Mouse (Mus musculus): ENCODE measurements around the gene Tm9sf4.

Tm9sf4 gene

GRCm38 (mm10) chr2:153160133-153160532, 970 bp upstream of the Tm9sf4 start:
- DNase-seq, result no peak

- DNase-seq, result no peak
These were observed 579 bp downstream of the Tm9sf4 start for GRCm38 (mm10) chr2:153161684-153162080.

DNA sequence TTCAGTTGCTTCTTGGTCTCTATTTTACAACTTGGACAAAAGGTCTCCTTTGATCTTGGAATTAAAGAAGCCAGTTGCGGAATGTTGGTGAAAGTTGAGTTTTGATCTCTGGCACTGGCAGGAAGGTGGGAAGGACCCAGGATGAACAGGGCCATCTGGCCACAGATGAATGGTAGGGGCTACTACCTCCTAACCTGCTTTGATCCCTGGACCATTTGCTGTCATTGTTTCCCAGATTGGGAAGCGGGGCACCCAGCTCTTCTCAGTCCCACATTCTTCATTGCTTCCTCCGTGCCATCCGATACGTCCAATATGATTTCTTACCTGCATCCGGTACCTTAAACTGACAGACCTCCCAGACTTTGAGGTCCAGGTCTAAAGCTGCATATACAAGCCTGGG, 6.0 kb downstream of the Tm9sf4 start:
- no peak for DNase-seq

DNA sequence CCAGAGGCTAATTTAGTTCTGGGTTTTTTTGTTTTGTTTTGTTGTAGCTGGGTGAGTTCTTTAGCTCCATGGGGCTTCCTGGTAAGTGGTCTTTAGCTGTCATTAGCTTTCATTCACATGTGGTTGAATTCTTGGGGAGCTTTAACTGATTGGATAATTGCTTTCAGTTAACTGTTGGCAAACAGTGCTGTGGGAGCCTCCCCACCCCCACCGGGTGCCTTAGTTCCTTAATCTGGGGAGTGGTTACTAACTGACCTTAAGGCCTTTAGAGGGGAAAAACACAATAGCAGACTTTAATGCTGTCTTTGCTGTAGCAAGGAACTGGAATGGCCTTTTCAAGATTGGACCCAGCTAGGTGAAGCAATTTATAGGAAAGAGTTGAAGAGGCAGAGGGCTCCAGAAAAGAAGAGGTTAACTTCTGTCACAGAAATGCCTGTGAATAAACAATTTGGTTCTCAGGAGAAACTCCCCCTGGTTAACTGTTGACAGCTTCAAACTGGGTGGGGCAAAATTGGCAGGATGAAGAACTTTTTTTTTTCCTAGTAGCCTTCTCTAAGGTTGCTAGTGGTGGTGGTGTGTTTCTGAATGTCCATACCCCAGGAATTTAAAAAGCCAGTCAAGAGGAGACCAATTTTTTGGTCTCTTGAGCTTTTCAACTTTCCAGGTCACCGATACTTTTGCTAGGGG, 7.2 kb downstream of the Tm9sf4 start:
- DNase-seq, result no peak

DNA sequence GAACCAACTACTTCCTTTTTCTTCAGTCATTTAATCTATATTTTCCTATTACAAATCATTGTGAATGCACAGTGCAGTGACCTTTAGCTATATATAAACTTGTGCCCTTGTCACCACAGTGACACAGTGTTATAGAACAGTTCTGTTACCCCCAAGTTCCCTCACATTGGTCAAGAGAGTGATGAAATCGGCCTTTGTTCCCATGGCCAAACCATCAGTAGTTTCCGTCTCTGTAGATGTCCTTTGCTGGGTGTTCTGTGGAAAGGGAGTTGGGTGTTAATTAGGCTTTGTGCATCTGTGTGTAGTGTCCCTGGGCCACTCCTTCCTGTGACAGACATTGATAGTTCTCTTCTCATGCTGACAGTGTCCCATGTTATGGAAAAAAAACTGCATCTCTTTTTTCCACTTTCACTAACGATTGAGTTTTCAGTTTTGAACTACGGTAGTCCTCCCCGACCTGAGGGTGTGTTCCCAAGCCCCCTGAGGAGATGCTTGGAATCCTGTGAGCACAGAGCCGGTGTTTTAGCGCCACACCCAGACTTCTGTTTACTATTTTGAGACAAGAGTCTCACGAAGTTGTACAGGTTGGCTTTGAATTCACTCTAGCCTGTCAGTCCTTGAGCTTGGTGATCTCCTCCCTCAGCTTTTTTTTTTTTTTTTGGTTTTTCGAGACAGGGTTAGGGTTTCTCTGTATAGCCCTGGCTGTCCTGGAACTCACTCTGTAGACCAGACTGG, 9.6 kb downstream of the Tm9sf4 start:
- no peak for DNase-seq

GRCm38 (mm10) chr2:153171966-153172365, 10.9 kb downstream of the Tm9sf4 start:
- DNase-seq, result peak; percentile 13

DNA sequence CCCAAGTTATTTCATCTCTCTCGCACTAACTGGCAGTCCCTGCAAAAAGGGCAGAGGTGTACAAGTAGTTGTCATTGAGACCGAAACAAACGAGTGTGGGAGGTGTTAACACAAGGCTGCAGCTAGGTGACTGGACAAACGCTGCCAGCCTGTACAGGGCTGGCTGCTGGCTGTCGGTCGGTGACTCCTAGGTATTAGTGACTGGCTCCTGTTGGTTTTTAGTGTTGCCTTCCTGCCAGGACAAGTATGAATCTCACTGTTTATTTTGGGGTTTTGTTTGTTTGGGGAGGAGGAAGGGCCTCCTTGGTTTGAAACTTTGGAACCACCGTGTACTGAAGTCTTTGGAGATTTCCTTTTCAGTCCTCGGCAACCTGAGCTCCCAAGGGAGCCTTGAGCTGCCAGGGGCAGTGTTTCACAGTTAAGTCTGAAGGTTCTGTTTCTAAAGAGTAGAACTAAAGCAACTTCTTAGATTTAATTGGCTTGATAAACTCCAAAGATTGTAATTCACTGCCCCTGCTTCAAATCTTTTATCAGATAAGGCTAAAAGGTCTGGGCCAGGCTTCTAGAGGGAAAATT, 15.0 kb downstream of the Tm9sf4 start:
- no peak for DNase-seq

DNA sequence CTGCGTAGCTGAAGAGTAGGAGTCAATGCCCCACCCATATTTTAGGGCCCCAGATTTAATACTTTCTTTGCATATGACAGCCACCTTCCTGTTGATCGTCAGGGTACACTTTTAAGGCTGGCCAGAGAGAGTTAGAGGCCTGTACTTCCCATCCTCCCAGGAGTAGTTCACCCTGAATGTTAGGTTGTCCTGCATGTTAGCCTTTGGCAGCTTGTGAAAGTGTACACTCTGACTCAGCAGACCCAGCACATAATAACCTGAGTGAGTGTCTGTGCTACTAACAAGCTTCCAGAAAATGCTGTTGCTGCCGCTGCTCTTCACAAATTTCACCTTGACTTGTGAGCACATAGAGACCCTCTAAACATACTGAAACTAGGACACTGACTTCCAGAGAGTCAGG, 16.1 kb downstream of the Tm9sf4 start:
- DNase-seq, result no peak

DNA sequence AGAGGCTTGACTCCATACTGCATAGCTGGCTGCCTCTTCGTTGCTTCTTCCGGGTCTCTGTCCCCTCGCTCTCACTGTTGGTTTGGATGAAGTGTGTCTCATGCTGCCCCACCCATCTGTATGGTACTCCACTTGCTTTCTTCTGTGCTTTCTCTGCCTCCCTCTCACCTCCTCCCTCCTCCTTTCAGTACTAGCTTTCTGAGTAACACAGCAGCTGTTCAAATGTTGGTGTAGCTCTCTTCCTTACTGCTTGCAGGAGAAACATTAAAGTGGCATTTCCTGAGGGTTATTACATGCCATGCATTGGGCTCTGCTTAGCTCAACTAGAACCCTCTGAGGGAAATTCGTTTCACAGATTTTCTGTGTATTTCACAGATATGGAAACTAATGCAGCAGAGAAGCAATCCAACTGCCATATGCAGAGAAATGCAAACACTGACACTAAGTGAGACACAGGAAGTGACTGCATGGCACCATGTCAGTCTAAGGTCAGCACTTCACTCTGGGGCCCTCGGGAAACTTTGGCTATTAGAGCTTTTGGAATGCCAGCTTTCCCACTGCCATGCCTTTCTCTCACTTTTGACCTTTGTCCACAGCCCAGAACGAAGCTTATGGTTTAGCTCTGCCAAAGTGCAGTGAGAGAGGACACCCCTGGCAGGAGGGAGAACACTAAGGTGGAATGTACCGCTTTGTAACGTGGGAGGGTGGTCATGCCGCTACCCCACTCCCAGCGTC, 18.2 kb downstream of the Tm9sf4 start:
- peak; percentile 23 for DNase-seq

DNA sequence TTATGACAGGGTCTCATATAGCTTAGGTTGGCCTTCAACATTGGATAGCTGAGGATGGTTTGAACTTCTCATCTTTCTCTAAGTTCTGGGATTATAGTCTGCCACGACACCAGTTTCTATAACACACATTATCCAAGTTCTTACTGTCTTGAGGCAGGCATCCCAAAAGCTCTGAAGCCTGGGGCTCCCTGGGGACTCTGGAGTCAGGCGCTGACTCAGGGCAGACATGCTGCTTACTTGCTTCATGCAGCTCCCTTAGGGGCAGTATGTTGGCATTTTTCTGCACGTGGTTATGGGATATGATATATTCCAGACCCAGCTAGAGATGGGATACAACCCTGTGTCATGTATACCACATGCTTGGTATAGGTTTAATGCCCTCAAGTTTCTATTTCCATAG, 18.9 kb downstream of the Tm9sf4 start:
- no peak for DNase-seq

- DNase-seq, result no peak
These were observed 25.1 kb downstream of the Tm9sf4 start for GRCm38 (mm10) chr2:153186176-153186591.

DNA sequence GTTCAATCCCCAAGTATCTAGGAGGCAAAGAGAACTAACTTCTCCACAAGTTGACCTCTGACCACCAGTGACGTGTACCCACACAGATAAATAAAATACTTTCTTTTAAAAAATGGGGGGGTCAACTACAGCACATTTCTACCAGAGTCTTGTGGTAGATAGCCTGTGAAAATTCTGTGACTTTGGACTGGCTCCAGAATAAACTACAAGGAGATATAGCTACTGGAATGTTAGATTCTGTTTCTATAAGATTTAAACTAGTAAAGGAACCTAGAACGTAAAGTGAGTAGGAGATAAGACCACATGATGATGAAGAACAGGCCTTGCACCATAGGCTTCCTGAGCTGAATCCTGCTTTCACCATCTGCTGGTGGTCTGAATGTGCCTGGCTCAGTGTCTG, 26.7 kb downstream of the Tm9sf4 start:
- no peak for DNase-seq

- no peak for DNase-seq
These were observed 30.1 kb downstream of the Tm9sf4 start for GRCm38 (mm10) chr2:153191242-153191641.

GRCm38 (mm10) chr2:153194255-153194654, 33.2 kb downstream of the Tm9sf4 start:
- DNase-seq, result no peak

GRCm38 (mm10) chr2:153198485-153198884, 37.4 kb downstream of the Tm9sf4 start:
- DNase-seq, result no peak

DNA sequence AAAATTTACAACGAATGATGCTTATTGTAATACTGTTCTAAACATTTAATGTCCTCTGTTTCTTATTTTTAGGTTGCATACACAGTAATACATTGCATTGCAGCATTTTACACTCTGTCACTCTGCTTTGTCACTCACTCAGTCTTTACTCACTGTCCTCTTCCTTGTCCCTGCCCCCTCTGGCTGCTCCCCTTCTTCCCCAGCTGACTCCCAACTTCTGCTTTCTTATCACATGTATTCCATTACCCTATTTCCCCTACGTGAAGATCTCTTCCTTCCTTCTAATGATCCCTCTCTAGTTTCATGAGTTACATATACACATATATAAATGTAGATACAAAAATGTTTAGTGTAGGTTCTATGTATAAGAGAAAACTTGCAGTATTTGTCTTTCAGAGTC, 38.0 kb downstream of the Tm9sf4 start:
- no peak for DNase-seq

- DNase-seq, result no peak
These were observed 41.7 kb downstream of the Tm9sf4 start for GRCm38 (mm10) chr2:153202766-153203165.

DNA sequence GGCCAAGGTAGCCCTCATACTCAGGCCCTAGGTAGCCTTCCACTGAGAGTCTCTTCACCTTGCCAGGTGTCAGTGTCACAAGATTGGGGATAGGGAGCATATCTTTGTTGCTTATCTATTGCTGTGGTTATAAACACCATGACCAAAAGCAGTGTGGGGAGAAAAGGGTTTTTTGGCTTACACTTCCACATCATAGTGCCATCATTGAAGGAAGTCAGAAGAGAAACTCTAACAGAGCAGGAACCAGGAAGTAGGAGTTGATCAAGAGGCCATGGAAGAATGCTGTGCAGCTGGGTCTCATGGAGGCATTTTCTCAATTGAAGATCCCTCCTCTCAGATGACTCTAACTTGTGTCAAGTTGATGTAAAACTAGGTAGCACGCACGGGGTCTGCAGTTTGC, 47.0 kb downstream of the Tm9sf4 start:
- no peak for DNase-seq

- DNase-seq, result no peak
These were observed 48.2 kb downstream of the Tm9sf4 start for GRCm38 (mm10) chr2:153209286-153209685.

- DNase-seq, result no peak
These were observed 50.3 kb downstream of the Tm9sf4 start for GRCm38 (mm10) chr2:153211451-153211850.

DNA sequence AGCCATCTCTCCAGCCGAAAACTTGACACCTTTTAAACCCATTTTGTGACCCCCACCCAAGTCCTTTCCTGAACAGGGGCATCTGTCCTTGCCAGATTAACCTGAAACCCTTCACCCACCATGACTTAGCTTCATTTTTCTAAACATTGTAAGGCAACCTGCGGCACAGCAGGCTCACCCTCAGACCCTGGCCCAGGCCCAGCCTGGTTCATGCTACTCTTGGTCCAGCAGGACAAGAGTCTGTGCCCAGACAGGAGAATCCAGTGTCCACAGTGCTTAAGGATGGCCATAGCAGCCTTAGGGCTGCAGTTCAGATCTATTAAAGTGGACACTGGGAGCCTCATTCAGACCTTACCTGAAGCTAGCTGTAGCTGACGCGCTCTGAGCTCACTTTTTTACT, 52.2 kb downstream of the Tm9sf4 start:
- DNase-seq, result no peak

DNA sequence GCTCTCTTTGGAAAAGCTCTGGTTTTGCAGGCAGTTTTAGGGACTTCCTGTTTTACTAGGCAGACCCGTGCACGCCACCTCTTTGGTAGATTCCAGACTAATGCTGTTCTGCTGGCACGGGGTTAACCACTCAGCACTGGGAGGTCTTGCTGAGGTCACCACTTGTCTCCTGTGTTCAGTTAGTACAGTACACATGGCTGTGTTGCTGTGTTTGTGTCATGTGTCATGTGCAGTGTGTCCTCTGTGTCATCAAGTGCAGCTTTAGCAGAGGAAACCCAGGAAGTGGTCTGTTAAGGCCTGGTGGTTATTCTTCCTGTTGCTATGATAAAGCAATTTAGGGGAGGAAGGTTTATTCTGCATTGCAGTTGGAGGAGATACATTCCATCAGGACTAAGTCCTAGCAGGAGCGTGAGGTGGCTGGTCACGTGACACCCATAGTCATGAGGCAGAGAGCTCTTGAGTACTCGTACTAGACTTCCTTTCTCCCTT, 53.7 kb downstream of the Tm9sf4 start:
- no peak for DNase-seq

DNA sequence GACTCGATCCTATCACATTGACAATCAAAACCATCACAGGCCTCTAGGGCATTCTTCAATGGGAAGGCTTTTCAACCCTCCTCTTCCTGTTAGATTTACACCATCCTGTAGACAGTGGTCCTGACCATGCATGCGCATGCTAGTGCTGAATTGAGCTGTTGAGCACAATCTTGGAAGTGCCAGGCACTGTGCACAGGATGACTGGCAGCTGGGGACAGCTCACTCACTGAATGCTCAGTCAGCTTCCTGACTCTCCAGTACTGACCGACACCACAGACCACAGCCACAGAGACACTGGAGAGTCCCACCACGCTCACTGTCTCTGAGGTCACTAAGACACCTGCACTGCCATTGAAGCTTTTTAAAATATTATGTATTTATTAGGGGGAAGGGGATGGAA, 54.3 kb downstream of the Tm9sf4 start:
- no peak for DNase-seq

Data from kidney, adult 18-20 months (tissue).